ENCODE assay signal across 13 mouse cellular contexts in the genomic region with DNA sequence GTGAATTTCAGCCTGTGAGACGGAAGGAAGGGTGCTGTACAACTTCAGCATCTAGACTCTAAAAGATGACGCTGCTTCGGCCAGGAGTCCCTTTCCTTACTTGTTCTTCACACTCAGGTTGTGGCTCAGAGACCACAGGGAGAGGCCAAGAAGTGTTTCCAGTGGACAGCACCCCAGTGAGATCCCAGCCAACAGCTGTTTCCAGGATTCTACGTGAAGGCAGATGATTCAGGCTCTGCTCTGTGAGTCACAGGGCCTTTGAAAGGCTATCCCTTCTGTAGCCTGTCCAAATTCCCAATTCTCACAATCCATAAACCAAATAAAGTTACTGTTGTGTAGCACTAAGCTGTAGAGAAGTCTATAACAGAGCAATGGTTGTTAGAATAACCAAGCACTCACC.
"Had no signal": no experiment of that assay in that cellular context is flagged by ENCODE, and none has a peak within 500 bp of the region (broad histone marks: within the 10 kb centered on the region; RNA-seq: fewer than 3 reads in every experiment).

No protein-coding gene starts in this region.

- ATAC-seq: lung, postnatal 0 days had no signal

- H3K27ac ChIP-seq: layer of hippocampus, adult 2 months; liver, embryonic 14.5 days; midbrain, embryonic 10.5 days; neural tube, embryonic 12.5 days; stomach, embryonic 15.5 days had no signal

- H3K4me3 ChIP-seq: layer of hippocampus, adult 2 months; midbrain, embryonic 10.5 days; neural tube, embryonic 12.5 days; stomach, embryonic 15.5 days had no signal

- DNase-seq: kidney, postnatal 10 days; kidney, postnatal 4 days; lung, adult 18-20 months; lung, postnatal 36 days; midbrain, embryonic 14.5 days; thymus, adult 2 months; thymus, postnatal 25 days had no signal
